Mouse (Mus musculus): Measurements from ENCODE around the gene Cep112. TPM values are rescaled to one million over a fixed set of nuclear protein-coding genes. Genes with fewer than 3 reads are reported as not detected.

Cep112 gene
- polyA plus RNA-seq, 1 experiment from 2014 or later, result 22.4 TPM

Other genes starting within 250 kb of the Cep112 start
- not detected in 2 replicates for gene Apoh, start 81.8 kb upstream of the Cep112 start, polyA plus RNA-seq (2016; fragmentation: Nextera tagmentation; extraction: Ambion mirVana)
- gene Prkca, start 81.3 kb upstream of the Cep112 start, polyA plus RNA-seq (2016; fragmentation: Nextera tagmentation; extraction: Ambion mirVana), result 3.3 and 4.6 TPM in 2 replicates

All from forebrain, embryonic 12.5 days (tissue).